In the genomic region with DNA sequence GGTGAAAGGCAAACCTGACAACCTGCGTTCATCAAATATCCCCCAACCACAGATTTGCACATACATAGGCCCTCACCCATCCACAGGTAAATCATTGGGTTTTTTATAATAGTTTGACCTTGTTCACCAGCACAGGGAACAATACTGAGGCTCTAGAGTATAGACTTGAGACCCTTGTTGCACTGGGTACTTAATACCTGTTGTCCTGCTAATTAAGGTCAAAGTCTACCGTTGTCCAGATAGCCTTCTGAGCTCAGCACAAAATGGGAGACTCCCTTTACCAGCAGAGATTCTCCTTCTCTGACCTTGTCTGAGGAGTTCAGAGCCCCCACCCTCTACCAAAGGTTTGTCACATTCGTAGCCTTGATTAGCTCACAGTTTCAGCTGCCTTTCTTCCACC, we compare ENCODE assay signal across 18 mouse cellular contexts.
"Had no signal": no experiment of that assay in that cellular context is flagged by ENCODE, and none has a peak within 500 bp of the region (broad histone marks: within the 10 kb centered on the region; RNA-seq: fewer than 3 reads in every experiment).

No protein-coding gene starts in this region.

- H3K9me3 ChIP-seq: midbrain, embryonic 10.5 days; midbrain, embryonic 12.5 days; neural tube, embryonic 13.5 days; neural tube, embryonic 15.5 days; stomach, embryonic 15.5 days had no signal

- H3K4me1 ChIP-seq: stomach, embryonic 15.5 days had no signal

- H3K36me3 ChIP-seq: midbrain, embryonic 10.5 days; midbrain, embryonic 12.5 days; neural tube, embryonic 13.5 days; neural tube, embryonic 15.5 days; stomach, embryonic 15.5 days had no signal

- H3K4me3 ChIP-seq: midbrain, embryonic 10.5 days; midbrain, embryonic 12.5 days; myocyte; neural tube, embryonic 13.5 days; neural tube, embryonic 15.5 days; stomach, embryonic 15.5 days had no signal

- H3K27me3 ChIP-seq: neural tube, embryonic 13.5 days; neural tube, embryonic 15.5 days; stomach, embryonic 15.5 days had no signal

- DNase-seq: lung, adult 18-20 months; lung, embryonic 14.5 days; lung, postnatal 10 days; lung, postnatal 4 days; midbrain, embryonic 14.5 days; retina, postnatal 1 day; right cerebral cortex, adult 18-20 months; right cerebral cortex, postnatal 25 days; right cerebral cortex, postnatal 4 days; spleen, adult 18-20 months; thymus, adult 2 months; thymus, postnatal 25 days had no signal
